Mouse (Mus musculus): ENCODE results near the gene Susd6.

DNA sequence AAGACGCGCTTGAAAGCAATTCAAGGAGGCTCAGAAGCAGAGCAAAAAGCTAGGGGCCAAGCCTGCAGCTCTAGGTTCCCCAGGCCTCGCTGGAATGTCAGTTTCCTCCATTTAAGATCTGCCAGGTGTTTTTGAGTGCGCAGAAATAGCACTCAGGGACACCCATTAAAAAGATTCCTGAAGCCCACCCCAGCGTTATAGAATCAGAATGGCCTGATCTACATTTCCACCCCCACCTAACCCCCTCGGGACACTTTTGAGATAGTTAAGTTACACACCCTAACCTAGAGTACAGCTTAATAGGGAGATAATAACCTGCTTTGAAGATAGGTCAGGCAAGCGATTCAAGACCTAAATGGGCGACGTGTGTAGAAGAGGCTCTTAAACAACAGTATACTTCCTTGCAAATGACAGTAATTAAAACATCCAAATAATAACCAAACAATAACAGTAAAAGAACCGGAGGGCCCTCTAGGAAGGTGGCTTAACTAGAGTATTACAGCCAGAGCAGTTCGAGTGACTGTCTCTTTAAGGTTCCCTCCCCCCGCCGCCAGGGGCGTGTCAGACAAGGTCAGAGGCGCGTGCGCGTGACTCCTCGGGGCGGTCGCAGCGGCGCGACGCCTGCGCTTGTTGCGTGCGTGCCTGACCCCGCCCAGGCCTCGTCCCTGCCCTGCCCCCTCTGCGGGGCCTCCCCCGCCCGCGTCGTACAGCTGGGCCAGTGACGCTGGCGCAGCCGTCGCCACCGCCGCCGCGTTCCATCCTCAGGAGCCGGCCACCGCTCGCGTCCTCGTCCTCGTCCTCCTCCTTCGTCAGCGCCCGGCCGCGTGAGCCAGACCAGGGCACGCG, at the start of gene Susd6:
- TF ChIP-seq GATA1 (IDR thresholded peaks at IDR 0.05; ENCODE audit: borderline replicate concordance, low read length) (no peak), FLI1 (IDR thresholded peaks at IDR 0.05; ENCODE audit: low read length) (no peak)
